Mouse (Mus musculus) layer of hippocampus, postnatal 10 days (tissue): ENCODE results near the gene Atf6b. TPM values are rescaled to one million over a fixed set of nuclear protein-coding genes. Genes with fewer than 3 reads are reported as not detected.
A peak's percentile ranks its signal among the peaks of the same experiment; 100 is the strongest.

Experiments used
- DNase-seq, 2 experiments: peaks; one replicate each; pipeline ENCODE4 v3.0.0; 2021; ENCODE audit warnings: low spot score in 2 of 2
- long read RNA-seq: library from polyadenylated mRNA; stranded (forward); transcript quantifications from one replicate; pipeline ENCODE4 v2.0.0, GENCODE M21; 2023
- total RNA-seq, 2 experiments: library from RNA; stranded (reverse); gene quantifications; 2 replicates each; pipeline ENCODE4 v1.2.3; 2021

The Atf6b gene
- total RNA-seq: 10 to 100 TPM; 75.8 to 78.6 TPM
- long read RNA-seq, transcript Atf6b-201 (18 exons, 2,566 nt): major isoform, 82 of 126 reads
- long read RNA-seq, partial matches to known transcripts: 22 of 126 reads
- long read RNA-seq, other reads (novel, unspliced or antisense): 22 of 126 reads

DNA sequence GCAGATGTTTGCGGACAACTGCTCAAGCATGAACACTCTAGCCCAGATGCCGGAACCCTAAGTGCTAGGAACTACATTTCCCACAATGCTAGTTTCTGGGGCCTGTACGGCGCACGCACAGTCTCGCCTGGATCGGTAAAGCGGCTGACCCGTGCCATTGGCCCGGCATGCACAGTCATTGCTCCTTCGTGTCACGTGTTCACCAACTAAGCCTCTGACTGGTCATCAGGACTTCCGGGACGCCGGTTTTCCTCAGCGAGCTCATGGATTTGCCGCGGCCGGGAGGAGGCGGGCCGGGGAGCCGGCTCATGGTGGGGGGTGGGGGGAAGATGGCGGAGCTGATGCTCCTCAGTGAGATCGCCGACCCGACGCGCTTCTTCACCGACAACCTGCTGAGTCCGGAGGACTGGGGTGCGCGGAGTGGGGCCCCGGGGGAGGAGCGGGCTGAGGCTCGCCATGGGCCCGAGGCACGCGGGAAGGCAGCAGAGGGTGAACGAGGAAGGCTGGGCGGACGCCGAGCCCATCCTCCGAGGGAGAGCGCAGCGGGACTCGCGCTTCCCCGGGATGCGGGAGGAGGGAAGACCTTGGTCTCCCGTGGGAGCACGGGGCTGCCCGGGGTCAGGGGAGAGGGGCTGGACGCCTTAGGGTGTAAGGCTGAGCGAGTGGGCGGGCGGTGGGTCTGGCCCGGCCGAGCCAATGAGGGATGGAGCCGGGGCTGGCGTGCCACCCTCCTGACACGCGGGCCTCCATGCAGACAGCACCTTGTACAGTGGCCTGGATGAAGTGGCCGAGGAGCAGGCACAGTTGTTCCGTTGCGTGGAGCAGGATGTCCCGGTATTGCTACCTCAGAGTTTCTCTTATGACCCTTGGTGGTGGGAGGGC is at the start of gene Atf6b:
TSS of gene Atf6b (plus strand) at position 241 of the 882 bp plus-strand sequence.
- DNase-seq: peak; percentile 91 to 93

DNA sequence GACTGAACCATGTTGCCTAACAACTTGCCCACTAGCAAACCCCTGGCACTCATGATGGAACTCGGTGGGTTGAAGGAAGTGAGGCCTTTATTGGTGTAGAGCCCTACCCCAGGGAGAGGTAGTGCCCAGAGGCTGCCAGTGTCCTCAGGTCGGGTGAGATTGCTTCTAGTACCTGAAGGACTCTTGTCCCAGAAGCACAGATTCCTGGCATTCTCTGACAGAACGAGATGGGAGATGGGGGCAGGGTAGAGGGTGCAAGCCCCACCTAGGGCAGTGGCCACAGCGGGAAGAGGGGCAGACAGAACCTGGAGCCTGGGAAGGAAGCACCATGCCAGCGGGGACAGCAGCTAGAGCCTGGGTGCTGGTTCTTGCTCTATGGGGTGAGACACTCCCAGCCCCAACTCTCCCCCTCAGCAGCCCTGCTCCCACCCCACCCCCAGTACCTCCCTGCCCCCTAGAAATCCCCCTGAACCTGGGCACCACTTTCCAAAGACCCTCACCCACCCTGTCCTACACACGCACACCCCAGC is 49.3 kb upstream of the Atf6b start, which contains the start of gene Ager:
TSS of gene Ager (plus strand) at position 297 of the 530 bp plus-strand sequence.
- no peak for DNase-seq

DNA sequence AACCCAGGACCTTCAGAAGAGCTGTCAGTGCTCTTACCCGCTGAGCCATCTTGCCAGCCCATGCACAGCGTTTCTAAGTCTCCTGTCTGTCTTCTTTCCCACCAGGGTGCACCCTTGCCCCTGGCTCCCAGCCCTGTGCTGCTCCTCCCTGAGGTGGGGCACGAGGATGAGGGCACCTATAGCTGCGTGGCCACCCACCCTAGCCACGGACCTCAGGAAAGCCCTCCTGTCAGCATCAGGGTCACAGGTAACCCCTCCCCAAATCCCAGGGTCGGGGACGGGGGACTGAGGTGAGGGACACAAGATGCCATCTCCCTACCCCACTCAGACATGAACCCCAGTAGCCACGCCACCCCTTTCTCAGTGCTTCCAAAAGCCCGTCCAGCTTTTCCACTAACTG is 47.1 kb upstream of the Atf6b start:
- DNase-seq: no peak

DNA sequence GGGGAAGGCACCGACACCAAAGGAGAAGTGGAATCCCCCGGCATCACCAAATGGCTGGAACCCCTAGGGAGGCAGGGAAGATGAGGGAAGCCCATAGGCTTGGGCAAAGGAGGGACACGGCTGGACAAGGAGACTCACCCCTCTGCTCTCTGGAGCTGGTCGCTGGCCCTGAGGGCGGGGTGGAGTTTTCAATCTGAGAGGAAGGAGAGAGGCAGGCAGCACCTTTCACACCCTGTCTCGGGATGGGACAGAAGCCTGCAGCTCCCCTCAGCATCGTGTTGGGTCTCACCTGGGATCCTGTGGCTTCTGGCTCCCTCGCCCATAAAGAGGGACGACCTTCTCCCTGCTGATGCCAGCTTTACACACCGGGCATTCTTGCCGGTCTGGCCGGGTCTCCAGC is 45.1 kb upstream of the Atf6b start:
- DNase-seq: no peak

DNA sequence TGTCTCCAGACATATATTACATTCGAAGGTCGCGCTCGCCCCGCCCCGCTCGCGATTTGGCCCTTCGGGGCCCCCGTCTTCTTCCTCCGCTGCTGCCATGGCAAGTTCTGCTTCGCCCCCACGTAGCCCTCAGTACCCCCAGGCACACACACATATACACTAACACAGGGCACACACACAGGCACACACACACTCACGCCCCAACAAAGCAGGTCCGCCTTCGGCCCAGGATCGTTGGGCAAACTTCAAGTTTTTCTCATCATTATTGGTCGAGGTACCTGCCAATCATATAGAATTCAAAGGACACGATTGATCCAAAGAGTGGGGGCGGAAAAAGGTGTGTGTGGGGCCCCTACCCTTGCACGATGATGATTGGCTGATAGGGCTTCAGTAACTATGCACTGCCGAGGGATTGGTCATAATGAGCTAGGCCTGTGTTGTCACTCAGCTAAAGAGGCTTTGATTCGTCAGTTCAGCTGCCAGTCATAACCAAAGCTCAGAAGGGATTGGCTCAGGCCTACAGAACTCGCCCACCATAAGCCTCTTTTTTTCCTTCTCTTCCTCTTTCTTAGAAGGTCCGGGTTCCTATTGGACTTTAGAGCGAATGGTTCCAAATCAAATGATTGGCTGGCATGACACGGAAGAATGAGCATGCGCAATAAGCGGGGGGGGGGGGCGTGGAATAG is 43.4 kb upstream of the Atf6b start, which contains the start of gene Rnf5:
TSS of gene Rnf5 (minus strand) at position 316 of the 686 bp plus-strand sequence.
- peak; percentile 99 for DNase-seq

DNA sequence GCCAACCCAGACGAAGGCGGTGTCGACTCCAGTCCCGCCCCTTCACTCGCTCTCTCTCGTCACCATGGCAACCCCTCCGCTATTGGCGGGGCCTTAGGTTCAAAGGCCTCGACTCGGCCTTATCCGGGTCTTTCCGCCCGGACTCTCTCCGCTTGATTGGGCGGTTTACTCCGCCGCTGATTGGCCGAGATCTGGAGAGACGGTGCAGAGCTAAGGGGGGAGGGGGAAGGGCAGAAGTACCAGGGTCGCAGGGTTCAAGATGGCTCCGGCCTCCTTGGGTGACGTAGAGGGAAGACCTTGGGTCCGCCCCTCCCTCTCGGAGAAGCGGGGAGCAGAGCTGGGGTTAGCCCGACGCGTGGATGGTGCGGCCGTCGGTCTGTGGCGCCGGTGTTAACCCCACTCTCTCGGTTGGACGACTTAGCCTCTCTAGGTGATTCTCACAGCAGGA is 42.9 kb upstream of the Atf6b start, which contains the start of gene Agpat1:
TSS of gene Agpat1 (plus strand) at position 202 of the 448 bp plus-strand sequence.
- peak; percentile 96 to 97 for DNase-seq

DNA sequence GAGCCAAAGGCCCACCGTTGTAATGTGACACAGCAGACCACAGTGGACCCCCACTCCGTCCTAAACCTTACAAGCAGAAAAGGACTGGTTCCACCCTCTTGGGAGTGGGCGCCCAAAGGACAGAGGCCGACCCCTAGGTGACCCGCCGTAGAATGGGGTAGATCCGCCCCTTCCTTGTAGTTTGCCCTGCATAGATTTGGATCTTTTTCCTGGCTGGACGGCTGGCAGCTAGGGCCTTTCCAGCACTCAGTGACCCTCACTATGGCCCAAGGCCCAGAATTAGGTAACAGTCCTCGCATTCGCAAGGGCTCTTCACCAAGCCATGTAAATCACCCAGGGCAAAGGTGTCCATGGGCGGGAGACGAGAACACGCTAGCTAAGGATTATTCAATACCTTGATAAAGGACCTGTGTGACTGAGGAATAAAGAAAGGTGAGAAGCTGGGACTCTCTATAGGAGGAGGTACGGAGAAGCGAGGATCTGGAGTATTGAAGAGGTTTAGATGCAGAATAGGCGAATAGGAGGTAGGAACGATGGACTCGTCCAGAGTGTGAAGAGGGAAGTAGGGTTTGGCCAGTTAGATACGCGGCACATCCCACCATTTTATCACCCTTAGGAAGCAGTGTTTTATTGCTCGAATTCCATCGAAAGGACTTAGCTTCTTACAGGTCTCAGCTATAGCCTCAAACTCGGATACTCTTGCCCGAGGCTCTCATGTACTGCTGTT is 42.3 kb upstream of the Atf6b start:
- no peak for DNase-seq

DNA sequence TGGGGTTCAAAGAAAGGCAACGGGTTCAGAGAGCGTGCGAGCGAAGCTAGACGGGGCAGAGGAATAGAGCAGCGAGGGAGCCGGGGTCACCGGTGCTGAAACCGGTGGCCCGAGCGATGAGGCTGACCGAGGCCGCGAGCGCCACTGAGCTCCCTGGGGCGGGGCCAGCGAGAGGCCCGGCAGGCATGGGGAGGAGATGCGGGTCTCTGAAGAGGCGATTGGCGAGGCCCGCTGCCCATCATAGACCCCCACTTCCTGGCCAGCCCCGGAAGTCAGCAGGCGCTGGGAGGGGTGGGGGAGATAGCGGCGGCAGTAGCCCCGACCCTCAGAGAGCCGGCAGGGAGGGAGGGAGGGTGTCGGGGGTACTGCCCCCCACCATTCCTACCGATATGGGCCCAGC is 41.3 kb upstream of the Atf6b start:
- peak; percentile 99 for DNase-seq

DNA sequence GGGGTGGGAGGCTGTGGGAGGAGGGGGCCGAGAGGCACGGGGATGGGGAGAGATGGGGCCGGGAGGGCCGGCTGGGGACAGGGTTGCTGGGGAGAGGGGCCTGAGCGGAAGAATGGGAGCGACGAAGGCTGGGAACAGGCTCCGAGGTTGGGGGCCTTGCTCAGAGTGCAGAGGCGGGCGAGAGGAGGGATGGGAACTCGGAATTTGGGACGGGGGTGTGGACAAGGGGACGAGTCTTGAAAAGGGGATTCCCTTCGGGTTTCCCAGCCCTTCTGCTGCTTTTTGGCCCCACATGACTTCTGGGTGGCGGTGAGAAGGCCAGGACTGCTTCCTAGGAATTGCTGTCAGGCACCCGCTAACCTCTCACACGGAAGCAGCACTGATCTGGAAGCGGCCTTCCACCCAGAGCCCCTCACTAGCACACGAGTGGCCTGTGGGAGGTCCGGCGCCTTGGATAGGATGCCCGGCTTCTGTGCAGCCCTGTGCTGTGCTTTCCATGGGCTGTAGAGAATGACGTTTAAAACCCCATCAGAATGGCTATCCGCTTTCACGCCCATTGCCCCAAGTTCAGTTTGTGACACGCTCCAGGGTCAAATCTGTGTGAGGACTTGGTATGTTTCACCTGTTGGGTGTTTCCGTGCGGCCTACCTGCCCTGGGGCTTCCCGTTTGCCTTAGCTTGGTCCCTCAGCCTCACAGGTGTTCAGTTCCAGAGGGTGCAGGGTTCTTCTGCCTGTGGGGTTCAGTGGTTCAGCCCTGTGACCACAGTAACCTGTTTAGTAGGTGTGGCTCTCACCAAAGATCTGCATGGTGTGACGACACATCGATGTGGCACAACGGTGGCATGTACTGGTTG is 40.5 kb upstream of the Atf6b start:
- peak in 1 of 2 experiments; percentile 51 for DNase-seq

DNA sequence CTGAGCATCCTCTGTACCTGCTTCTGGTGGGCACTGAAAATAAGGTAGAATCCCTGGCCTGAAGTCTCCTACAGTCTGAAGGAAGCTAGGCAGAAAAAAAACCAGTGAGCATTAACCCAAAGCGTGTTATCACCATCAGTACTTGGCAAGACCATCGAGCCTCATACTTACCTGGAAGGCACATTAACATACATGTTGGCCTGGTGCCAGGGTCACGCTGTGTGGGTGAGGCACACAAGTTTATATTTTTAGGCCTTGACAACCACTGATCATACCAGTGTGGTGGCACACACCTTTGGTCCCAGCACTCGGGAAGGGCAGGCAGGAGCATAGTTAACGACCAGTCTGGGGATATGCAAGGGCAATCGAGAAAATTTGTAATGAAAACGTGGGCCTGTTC is 38.9 kb upstream of the Atf6b start:
- DNase-seq: no peak

DNA sequence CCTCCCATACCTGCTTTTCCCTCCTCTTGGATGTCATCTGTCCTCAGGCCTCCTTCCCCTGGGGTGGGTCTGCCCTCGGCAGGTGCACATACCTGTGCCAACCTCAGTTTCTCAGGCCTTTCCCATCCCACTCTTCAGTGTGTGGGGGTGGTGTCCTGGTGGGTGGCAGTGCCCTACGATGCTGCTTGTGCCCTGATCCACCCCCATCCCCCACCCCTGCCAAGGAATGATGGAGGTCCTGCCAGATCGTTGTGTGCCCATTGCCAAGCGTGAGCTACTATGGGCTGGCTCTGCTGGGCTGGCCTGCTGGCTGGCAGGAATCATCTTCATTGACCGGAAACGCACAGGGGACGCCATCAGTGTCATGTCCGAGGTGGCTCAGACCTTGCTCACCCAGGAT is 35.9 kb upstream of the Atf6b start:
- no peak for DNase-seq

DNA sequence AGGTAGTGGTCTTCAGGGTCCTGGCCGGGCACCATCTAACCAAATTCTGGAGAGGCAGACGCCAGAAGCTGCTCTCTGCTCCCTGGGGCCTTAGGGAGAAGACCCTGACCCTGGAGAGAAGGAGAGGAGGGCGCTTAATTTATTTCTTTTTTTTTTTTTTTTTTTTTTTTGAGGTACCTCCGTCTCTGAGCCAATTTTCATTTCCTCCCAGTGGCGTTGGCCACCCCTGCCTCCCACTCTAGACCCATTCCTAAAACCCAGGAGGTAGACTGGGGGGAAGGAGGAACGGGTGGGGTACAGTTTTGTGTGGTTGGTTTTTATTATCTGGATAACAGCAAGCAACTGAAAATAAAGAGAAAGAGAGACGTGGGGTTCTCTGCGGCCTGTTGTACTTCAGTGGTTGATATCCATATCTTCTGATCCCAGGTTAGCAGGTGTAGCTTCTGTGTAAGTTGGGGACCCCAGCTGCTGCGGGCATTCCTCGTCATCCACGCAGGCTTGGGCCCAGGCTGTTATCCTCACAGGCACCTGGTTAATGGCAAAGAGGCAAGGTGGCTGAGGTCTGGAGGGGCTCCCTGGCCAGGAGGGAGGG is 33.8 kb upstream of the Atf6b start:
- DNase-seq: no peak

DNA sequence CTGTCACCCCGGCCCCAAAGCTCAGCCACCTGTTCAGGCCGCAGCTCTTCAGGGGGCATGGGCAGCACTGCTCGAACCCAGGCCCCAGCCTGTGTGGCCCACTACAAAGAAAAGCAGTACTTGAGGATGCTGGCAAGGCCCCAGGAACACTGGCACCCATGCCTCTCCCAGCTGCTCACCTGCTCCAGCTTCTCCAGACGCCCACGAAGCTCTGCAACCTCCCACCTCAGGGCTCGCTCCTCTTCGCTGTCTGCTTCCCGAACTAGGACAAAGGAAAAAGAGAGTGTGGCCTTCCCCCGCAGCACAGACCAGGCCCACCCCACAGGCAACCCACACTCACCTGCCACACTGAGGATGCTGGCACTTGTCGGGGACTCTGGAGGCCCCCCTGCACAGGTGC is 33.1 kb upstream of the Atf6b start:
- DNase-seq: no peak

DNA sequence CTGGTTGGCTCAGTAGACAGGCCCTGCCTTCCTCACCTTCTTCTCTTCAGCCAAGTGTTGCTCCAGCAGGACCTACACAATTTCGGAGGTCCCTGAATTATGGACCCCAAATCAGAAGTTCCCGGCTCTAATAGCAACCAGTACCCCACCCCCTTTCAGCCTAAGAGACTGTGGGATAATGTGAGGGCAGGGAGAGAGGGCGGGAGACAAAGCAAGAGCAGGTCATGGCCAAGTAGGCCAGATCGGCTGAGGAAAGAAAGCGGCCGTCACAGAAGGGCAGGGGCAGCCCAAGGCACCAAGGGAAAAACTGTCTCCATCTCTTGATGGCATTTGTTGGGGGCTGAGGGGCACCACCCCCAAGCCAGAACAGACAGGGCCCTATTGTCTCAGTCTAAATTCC is 31.1 kb upstream of the Atf6b start, which contains the start of gene Egfl8:
TSS of gene Egfl8 (minus strand) at position 101 of the 400 bp plus-strand sequence.
- no peak for DNase-seq

DNA sequence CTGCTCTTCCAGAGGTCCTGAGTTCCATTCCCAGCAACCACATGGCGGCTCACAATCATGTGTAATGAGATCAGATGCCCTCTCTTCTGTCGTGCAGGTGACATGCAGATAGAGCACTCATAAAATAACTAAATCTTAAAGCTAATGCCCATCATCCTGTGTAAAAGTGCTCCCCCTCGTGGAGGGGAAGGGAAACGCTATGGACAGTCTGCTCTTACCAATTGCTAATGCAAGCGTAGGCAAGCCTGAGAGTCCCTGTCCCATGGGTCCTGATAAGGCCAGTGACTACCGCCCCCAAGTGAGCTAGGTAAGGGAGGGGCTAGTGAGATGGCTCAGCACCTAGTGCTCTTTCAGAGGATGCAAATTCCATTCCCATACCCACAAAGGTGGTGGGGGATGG is 27.9 kb upstream of the Atf6b start:
- peak; percentile 57 to 71 for DNase-seq

DNA sequence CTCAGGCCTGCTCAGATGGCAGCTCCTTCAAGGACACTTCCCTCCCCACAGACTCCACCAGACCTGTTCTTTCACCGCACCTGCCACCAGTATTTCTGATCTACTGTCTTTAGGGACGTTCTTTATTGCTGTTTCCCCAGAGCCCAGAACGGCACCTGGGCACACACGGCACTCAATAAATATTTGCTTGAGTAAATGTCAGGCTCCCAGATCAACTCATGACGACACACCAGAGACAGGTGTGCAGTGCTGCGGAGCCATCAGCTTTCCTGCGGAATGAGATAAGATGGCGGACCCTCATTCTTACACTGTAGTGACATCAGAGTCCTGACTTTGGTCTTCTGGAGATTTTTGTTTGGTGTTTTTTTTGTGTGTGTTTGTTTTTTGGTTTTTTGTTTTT is 25.9 kb upstream of the Atf6b start:
- DNase-seq: no peak

DNA sequence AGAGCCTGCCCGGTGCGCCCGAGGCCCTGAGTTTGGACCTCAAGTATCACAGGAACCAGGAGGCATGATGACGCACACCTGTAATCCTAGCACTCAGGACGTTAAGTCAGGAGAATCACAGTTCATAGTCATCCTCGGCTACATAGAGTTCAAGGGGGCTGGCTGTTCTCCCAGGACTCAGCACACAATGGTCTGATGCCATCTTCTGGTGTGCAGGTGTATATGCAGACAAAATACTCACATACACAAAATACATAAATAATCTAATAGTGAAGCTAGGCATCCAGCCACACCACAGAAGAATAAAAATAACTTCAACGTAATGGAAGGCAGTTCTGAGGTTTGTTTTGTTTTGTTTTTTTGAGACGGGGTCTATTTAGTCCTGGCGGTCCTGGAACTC is 23.8 kb upstream of the Atf6b start:
- no peak for DNase-seq

DNA sequence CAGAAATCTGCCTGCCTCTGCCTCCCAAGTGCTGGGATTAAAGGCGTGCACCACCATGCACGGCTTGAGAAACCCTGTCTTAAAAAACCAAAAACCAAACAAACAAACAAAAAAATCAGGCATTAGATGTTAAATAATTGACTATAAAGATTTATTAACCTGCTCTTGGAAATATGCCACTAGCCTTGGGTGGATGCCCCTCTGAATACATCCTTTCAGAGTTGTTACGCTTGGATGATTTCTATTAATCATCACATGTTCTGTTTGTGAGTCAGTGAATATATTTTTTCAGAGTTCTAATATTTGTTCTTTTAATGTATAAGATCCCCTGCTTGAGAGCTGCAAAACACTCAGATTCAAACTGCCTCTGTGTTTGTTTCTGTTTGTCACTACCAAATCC is 22.0 kb upstream of the Atf6b start:
- DNase-seq: no peak

DNA sequence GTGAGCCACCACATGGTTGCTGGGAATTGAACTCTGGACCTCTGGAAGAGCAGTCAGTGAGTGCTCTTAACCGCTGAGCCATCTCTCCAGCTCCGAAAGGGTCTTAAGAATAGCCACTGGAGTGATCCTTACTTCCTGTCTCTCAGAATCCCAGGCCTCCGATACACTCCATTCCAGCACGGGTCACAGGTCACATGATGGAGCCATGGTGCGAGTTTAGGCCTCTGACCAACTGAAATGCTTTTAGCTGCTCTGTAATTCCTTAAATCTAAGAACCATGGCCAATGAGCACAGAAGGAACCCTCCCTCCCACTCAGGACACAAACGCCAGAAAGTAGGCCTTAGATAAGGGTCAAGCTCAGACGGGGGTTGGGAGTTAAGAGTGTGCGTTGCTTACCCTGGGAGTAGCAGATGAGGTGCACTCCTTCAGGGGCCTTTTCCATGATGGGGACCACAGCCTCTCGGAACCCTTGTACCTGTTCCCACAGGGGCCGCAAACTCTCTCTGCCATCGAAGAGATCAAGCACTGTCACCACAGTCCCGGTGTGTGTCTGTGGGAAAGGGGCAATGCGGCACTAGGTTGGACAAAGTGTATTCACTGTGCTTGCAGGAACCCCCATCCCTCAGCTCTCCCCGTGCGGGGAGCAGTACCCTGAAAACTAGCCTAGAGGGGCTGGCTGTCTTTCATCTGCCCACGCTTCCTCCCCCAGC is 20.7 kb upstream of the Atf6b start:
- no peak for DNase-seq
